Mouse (Mus musculus): ENCODE data around the gene Ncor2. TPM values are rescaled to one million over a fixed set of nuclear protein-coding genes. Genes with fewer than 3 reads are reported as not detected.
A peak's percentile ranks its signal among the peaks of the same experiment; 100 is the strongest.

Gene Ncor2
- polyA plus RNA-seq, 1 experiment from 2014 or later = 14.9 TPM

DNA sequence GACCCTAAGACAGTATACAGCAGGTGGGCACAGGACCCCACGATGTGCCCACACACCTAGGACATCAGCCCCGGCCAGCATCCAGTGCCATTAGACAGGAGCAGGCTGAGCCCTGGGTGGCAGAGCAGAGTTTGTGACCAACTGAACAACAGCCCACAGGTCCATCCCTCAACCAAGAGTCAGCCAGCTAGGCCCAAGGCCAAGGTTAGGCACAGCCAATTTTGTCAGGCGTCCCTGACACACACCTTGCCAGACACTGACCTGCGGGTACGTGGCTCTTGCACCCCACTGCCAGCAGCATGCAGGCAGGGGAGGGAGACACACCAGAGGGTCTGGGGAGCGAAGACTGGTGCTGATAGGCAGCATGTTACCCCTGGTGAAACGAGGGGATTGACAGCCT lies 57.0 kb downstream of the Ncor2 start:
- 84% methylated on average over 7 of the region's 7 CpGs for WGBS
- H3K4me1 ChIP-seq (replicated peaks) = peaks cover 52% of the 10 kb centered on the region

DNA sequence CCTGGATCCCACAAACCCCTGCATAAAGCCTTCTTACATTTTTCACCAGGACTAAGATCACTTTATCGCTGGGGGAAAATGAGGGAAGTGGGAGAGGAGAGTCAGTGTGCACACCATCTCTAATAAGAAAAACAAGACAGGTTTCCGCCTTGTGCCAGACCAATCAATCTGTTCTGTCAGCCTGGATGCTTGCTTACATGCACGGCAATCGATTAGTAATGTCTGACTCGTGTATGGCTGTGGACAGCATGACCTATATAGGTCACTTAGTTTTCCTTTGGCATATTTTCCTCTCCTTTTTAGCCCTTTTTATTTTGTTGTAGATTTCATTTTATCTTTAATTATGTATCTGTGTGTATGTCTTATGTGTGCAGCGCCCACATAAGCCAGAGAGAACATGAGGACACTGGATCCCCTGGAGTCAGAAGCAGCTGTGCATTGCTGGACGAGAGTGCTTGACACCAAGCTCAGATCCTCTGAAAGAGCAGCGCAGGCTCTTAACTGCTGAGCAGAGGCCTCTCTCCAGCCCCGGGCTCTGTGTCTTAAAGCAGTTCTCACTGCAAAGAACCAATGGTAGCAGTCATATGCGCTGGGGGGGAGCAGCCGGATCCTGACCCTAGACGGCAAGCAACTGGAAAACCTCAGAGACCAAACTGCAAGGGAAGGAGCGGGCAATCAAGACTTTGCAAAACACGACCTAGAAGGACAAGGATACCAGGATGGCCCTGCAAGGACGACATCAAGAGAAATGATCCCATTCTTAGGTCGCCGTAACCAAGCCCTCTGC lies 58.3 kb downstream of the Ncor2 start:
- H3K36me3 ChIP-seq = peaks cover 14% of the 10 kb centered on the region
- peaks cover 44% of the 10 kb centered on the region for H3K4me1 ChIP-seq (replicated peaks)
- H3K27me3 ChIP-seq = no peaks in the 10 kb centered on the region
- ATAC-seq (replicated peaks; ENCODE audit: insufficient number of reproducible peaks, insufficient read depth, low FRiP score, low read depth) = no peak
- H3K4me3 ChIP-seq = no peak overlapping the region
- WGBS = 73% methylated on average over 17 of the region's 17 CpGs
- peak overlapping the region; percentile 29; the same call in 1 of the 2 replicates for H3K27ac ChIP-seq
- H3K9ac ChIP-seq = no peak overlapping the region
- no peak overlapping the region for H3K4me2 ChIP-seq
- H3K9me3 ChIP-seq (replicated peaks) = no peaks in the 10 kb centered on the region

More for the DNA sequence above, 57.0 kb downstream of the Ncor2 start:
- Histone ChIP-seq H3K4me3 (no peak overlapping the region), H3K27ac (no peak overlapping the region), H3K4me2 (no peak overlapping the region), H3K27me3 (no peaks in the 10 kb centered on the region), H3K9me3 (replicated peaks) (no peaks in the 10 kb centered on the region), H3K36me3 (peaks cover 11% of the 10 kb centered on the region), H3K9ac (no peak overlapping the region)
- ATAC-seq (replicated peaks; ENCODE audit: insufficient number of reproducible peaks, insufficient read depth, low FRiP score, low read depth) = no peak

- Histone ChIP-seq H3K36me3 (peaks cover 24% of the 10 kb centered on the region), H3K27ac (no peak overlapping the region), H3K4me2 (no peak overlapping the region), H3K9me3 (replicated peaks) (no peaks in the 10 kb centered on the region), H3K4me1 (replicated peaks) (peaks cover 29% of the 10 kb centered on the region), H3K9ac (no peak overlapping the region), H3K27me3 (no peaks in the 10 kb centered on the region), H3K4me3 (no peak overlapping the region)
- 80% methylated on average over 5 of the region's 5 CpGs for WGBS
- ATAC-seq (replicated peaks; ENCODE audit: insufficient number of reproducible peaks, insufficient read depth, low FRiP score, low read depth) = no peak
These were observed 61.8 kb downstream of the Ncor2 start for GRCm38 (mm10) chr5:125117238-125117637.

- no peaks in the 10 kb centered on the region for H3K9me3 ChIP-seq (replicated peaks)
- peaks cover 30% of the 10 kb centered on the region for H3K4me1 ChIP-seq (replicated peaks)
- H3K27ac ChIP-seq = peak overlapping the region; percentile 66
- peaks cover 31% of the 10 kb centered on the region for H3K36me3 ChIP-seq
- no peak overlapping the region for H3K4me3 ChIP-seq
- no peaks in the 10 kb centered on the region for H3K27me3 ChIP-seq
- peak overlapping the region; percentile 40; the same call in 1 of the 2 replicates for H3K9ac ChIP-seq
- 0 out of 2 replicates have a peak, but pooled peaks have one; percentile 22 for ATAC-seq (replicated peaks; ENCODE audit: insufficient number of reproducible peaks, insufficient read depth, low FRiP score, low read depth)
- 40% methylated on average over 5 of the region's 5 CpGs for WGBS
- H3K4me2 ChIP-seq = no peak overlapping the region
These were observed 66.0 kb downstream of the Ncor2 start for GRCm38 (mm10) chr5:125113029-125113428.

DNA sequence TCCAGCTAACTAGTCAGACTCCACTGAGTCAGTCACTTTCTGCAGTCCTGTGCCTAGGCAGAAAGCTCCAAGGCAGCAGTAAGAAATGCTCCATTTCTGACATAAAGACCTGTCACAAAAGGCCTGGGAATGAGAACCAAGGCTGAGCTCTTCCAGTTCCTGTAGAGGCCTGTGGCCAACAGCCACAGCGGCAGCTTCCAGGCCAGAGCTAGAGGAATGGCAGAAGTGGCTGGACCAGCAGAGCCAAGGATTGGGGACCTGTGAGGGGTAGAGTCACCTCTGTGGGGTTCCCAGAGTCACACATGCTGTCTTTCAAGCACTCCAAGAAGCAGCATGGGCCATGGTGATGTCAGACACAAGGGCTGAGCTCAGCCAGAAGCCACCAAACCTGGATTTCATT lies 66.4 kb downstream of the Ncor2 start:
- Histone ChIP-seq H3K27me3 (no peaks in the 10 kb centered on the region), H3K27ac (peak overlapping the region; percentile 66), H3K36me3 (peaks cover 35% of the 10 kb centered on the region), H3K9me3 (replicated peaks) (no peaks in the 10 kb centered on the region), H3K4me2 (no peak overlapping the region), H3K9ac (no peak overlapping the region), H3K4me1 (replicated peaks) (peaks cover 31% of the 10 kb centered on the region), H3K4me3 (no peak overlapping the region)
- no peak for ATAC-seq (replicated peaks; ENCODE audit: insufficient number of reproducible peaks, insufficient read depth, low FRiP score, low read depth)
- 53% methylated on average over 1 of the region's 1 CpGs for WGBS

DNA sequence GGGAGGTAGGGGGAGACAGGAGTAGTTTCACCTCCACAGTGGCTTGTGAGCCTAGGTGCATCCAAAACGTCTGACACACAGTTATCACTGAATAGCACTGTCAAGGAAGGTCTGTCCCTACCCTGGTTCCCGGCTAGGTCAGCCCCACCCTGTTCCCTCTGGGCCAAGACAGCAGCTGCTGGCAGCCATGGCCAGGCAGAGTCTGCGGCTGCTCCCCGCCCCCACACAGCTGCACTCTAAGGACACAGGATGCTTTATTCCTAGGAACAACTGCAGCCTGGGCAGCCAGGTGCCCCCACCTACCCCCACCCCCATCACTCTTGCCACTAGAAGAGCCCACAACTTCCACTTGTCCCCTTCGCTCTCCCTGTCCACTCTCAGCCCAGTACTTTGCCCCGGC lies 67.9 kb downstream of the Ncor2 start:
- H3K9ac ChIP-seq = no peak overlapping the region
- no peaks in the 10 kb centered on the region for H3K27me3 ChIP-seq
- H3K4me3 ChIP-seq = no peak overlapping the region
- H3K4me1 ChIP-seq (replicated peaks) = peaks cover 41% of the 10 kb centered on the region
- no peaks in the 10 kb centered on the region for H3K9me3 ChIP-seq (replicated peaks)
- no peak overlapping the region for H3K27ac ChIP-seq
- H3K36me3 ChIP-seq = peaks cover 36% of the 10 kb centered on the region
- H3K4me2 ChIP-seq = no peak overlapping the region
- WGBS = 51% methylated on average over 6 of the region's 6 CpGs
- peak; percentile 45; the same call in 1 of the 2 replicates for ATAC-seq (replicated peaks; ENCODE audit: insufficient number of reproducible peaks, insufficient read depth, low FRiP score, low read depth)

- H3K4me2 ChIP-seq = no peak overlapping the region
- no peak overlapping the region for H3K4me3 ChIP-seq
- peaks cover 43% of the 10 kb centered on the region for H3K4me1 ChIP-seq (replicated peaks)
- WGBS = 68% methylated on average over 3 of the region's 3 CpGs
- no peaks in the 10 kb centered on the region for H3K9me3 ChIP-seq (replicated peaks)
- H3K36me3 ChIP-seq = peaks cover 35% of the 10 kb centered on the region
- H3K27ac ChIP-seq = no peak overlapping the region
- ATAC-seq (replicated peaks; ENCODE audit: insufficient number of reproducible peaks, insufficient read depth, low FRiP score, low read depth) = no peak
- no peaks in the 10 kb centered on the region for H3K27me3 ChIP-seq
- H3K9ac ChIP-seq = no peak overlapping the region
These were observed 68.3 kb downstream of the Ncor2 start for GRCm38 (mm10) chr5:125110722-125111121.

DNA sequence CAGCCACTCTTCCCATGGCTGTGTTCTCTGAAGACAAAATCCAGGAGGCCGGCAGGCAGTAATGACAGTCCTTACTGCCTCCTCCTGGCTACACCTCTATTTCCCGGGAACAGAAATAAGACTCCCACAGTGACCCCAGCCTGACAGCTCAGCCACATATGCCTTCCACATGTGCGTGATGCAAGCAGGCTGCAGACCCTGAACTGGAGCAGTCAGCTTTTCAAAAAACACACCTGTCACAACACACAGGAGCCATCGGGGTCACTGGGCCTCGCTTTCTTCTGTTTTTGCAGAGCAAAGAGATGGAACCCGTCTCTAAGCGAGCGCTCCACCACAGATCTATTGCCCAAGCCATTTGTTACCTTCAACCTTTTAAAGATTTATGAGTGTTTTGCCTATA lies 68.8 kb downstream of the Ncor2 start:
- no peak overlapping the region for H3K4me3 ChIP-seq
- no peak for ATAC-seq (replicated peaks; ENCODE audit: insufficient number of reproducible peaks, insufficient read depth, low FRiP score, low read depth)
- H3K27me3 ChIP-seq = no peaks in the 10 kb centered on the region
- 84% methylated on average over 8 of the region's 8 CpGs for WGBS
- no peak overlapping the region for H3K4me2 ChIP-seq
- no peaks in the 10 kb centered on the region for H3K9me3 ChIP-seq (replicated peaks)
- no peak overlapping the region for H3K9ac ChIP-seq
- peaks cover 35% of the 10 kb centered on the region for H3K36me3 ChIP-seq
- peaks cover 43% of the 10 kb centered on the region for H3K4me1 ChIP-seq (replicated peaks)
- H3K27ac ChIP-seq = no peak overlapping the region

- peaks cover 39% of the 10 kb centered on the region for H3K36me3 ChIP-seq
- no peak for ATAC-seq (replicated peaks; ENCODE audit: insufficient number of reproducible peaks, insufficient read depth, low FRiP score, low read depth)
- H3K9ac ChIP-seq = no peak overlapping the region
- H3K4me2 ChIP-seq = no peak overlapping the region
- no peaks in the 10 kb centered on the region for H3K9me3 ChIP-seq (replicated peaks)
- H3K4me1 ChIP-seq (replicated peaks) = peaks cover 51% of the 10 kb centered on the region
- no peaks in the 10 kb centered on the region for H3K27me3 ChIP-seq
- H3K4me3 ChIP-seq = no peak overlapping the region
- WGBS = 65% methylated on average over 11 of the region's 11 CpGs
- H3K27ac ChIP-seq = no peak overlapping the region
These were observed 71.9 kb downstream of the Ncor2 start for GRCm38 (mm10) chr5:125107011-125107651.

DNA sequence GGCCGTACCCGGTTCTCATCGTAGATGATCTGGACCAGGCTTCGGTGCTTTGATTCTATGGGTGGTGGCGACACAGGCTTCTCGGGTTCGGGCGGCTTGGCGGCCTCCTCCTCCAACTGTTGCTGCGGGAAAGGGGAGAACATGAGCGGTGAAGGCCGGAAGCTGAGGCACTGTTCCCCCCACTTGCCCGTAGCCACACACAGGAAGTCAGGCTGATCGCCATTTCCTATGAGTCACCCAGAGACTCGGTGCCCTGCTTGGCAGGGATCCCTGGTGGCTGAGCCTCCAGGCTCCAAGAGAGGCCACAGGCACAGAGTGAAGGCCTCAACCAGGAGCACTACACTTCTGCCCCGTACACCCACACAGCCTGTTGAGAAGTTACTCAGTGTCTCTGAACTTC lies 72.8 kb downstream of the Ncor2 start:
- H3K9ac ChIP-seq = no peak overlapping the region
- no peaks in the 10 kb centered on the region for H3K9me3 ChIP-seq (replicated peaks)
- no peaks in the 10 kb centered on the region for H3K27me3 ChIP-seq
- no peak overlapping the region for H3K27ac ChIP-seq
- H3K36me3 ChIP-seq = peaks cover 48% of the 10 kb centered on the region
- no peak; the same call in 1 of the 2 replicates for ATAC-seq (replicated peaks; ENCODE audit: insufficient number of reproducible peaks, insufficient read depth, low FRiP score, low read depth)
- no peak overlapping the region for H3K4me3 ChIP-seq
- H3K4me1 ChIP-seq (replicated peaks) = peaks cover 47% of the 10 kb centered on the region
- WGBS = 68% methylated on average over 16 of the region's 16 CpGs
- H3K4me2 ChIP-seq = no peak overlapping the region

DNA sequence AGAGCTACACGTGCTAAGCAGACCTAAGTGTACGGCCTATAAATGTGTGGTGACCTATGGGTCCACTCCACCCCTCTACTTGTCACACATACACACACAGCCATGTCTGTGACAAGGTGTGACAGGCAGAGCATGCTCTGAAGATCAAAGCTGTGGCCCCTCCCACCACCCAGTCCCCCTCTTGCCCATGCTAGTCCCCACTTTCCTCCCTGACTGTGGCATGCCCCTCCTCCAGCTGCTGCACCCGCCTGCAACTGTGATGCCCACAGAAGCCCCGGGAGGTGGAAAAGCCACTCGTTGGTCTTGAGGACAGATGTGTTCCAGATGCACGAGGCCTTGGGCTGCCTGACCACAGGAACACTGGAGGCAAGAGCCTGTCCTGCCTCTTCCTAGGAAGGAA lies 74.2 kb downstream of the Ncor2 start:
- Histone ChIP-seq H3K27me3 (no peaks in the 10 kb centered on the region), H3K4me3 (no peak overlapping the region), H3K9me3 (replicated peaks) (no peaks in the 10 kb centered on the region), H3K27ac (no peak overlapping the region), H3K4me2 (no peak overlapping the region), H3K4me1 (replicated peaks) (peaks cover 41% of the 10 kb centered on the region), H3K9ac (0 out of 2 replicates have a peak overlapping the region, but pooled peaks have one; percentile 6), H3K36me3 (peaks cover 49% of the 10 kb centered on the region)
- no peak for ATAC-seq (replicated peaks; ENCODE audit: insufficient number of reproducible peaks, insufficient read depth, low FRiP score, low read depth)
- 44% methylated on average over 6 of the region's 6 CpGs for WGBS
